Mouse (Mus musculus) stomach, embryonic 14.5 days (tissue): ENCODE data around the gene Immt. TPM values are rescaled to one million over a fixed set of nuclear protein-coding genes. Genes with fewer than 3 reads are reported as not detected.
"Not testable (repeated sequence)": the region's sequence is repeated elsewhere in the genome, so short reads cannot be mapped to it uniquely, and the experiment has no call there.

Experiments used
- ATAC-seq: fragments of 200-750 bp; cut with Nextera tagmentation; 2 replicates; pipeline ENCODE4 v1.8.0; 2017; ENCODE audit warnings: low read depth, moderate TSS enrichment; ENCODE audit not compliant: insufficient number of reproducible peaks, insufficient read depth, low FRiP score
- H3K27ac ChIP-seq: fragments of 300-500 bp; sonication (generic); 2 replicates; pipeline ENCODE4 v1.5.1; 2014; ENCODE audit warnings: mild to moderate bottlenecking, low read length, moderate library complexity, mixed read lengths
- H3K27me3 ChIP-seq: fragments of 300-500 bp; sonication (generic); 2 replicates; pipeline ENCODE4 v1.6.1; 2014; ENCODE audit warnings: low read length, control low read depth, mixed read lengths; ENCODE audit not compliant: control insufficient read depth, insufficient read depth
- H3K36me3 ChIP-seq: fragments of 300-500 bp; sonication (generic); 2 replicates; pipeline ENCODE4 v1.6.1; 2014; ENCODE audit warnings: mild to moderate bottlenecking, control low read depth, low read length, moderate library complexity, mixed read lengths; ENCODE audit not compliant: control insufficient read depth, insufficient read depth
- H3K4me1 ChIP-seq: fragments of 300-500 bp; sonication (generic); 2 replicates; pipeline ENCODE4 v1.6.1; 2014; ENCODE audit warnings: low read length, control low read depth, mixed read lengths; ENCODE audit not compliant: control insufficient read depth, insufficient read depth
- H3K4me2 ChIP-seq: fragments of 300-500 bp; sonication (generic); replicated peaks from 2 replicates; pipeline ENCODE4 v1.6.1; 2014; ENCODE audit warnings: low read depth, low read length, control low read depth
- H3K4me3 ChIP-seq: fragments of 300-500 bp; sonication (generic); 2 replicates; pipeline ENCODE4 v1.5.1; 2014; ENCODE audit warnings: low read depth, low read length, control low read depth
- H3K9ac ChIP-seq: fragments of 300-500 bp; sonication (generic); replicated peaks from 2 replicates; pipeline ENCODE4 v1.6.1; 2014; ENCODE audit warnings: low read depth, mild to moderate bottlenecking, control low read depth, low read length, moderate library complexity, mixed read lengths
- H3K9me3 ChIP-seq: fragments of 300-500 bp; sonication (generic); 2 replicates; pipeline ENCODE4 v1.6.1; 2016; ENCODE audit warnings: low read depth, low read length, control low read depth; ENCODE audit not compliant: control insufficient read depth
- WGBS: fragments of 180-500 bp; shearing (Covaris S2); extraction: QIAGEN DNeasy Blood & Tissue Kit; methylation state at CpG from one replicate; pipeline ENCODE4 v1.1.7; 2014; 5-methylcytosine and 5-hydroxymethylcytosine counted together
- polyA plus RNA-seq: library from polyadenylated mRNA; unstranded; fragments of >200 nt; fragmentation: Nextera tagmentation; extraction: Ambion mirVana; gene quantifications from 2 replicates; pipeline ENCODE4 v1.2.1, GENCODE M21; 2014

The Immt gene
- polyA plus RNA-seq, 1 experiment from 2014 or later = 185 TPM

GRCm38 (mm10) chr6:71826869-71827268, 4.3 kb upstream of the Immt start, which contains the start of gene Mrpl35:
Mrpl35 (minus strand) TSS chr6:71826969.
- Histone ChIP-seq H3K27ac (no peak within 1 kb of the TSS), H3K27me3 (no peaks in the 10 kb centered on the region), H3K9ac (no peak within 1 kb of the TSS), H3K4me2 (no peak within 1 kb of the TSS), H3K36me3 (no peaks in the 10 kb centered on the region), H3K4me3 (no peak within 1 kb of the TSS), H3K4me1 (0 out of 2 replicates have a peak, but pooled peaks cover 6% of the 10 kb centered on the region), H3K9me3 (no peaks in the 10 kb centered on the region)
- WGBS = 30% methylated on average over 1 of the region's 1 CpGs
- no peak for ATAC-seq

GRCm38 (mm10) chr6:71829768-71830167, 1.4 kb upstream of the Immt start:
- H3K9ac ChIP-seq = no peak overlapping the region
- ATAC-seq = no peak
- no peaks in the 10 kb centered on the region for H3K9me3 ChIP-seq
- no peaks in the 10 kb centered on the region; the same call in 1 of the 2 replicates for H3K36me3 ChIP-seq
- H3K27me3 ChIP-seq = no peaks in the 10 kb centered on the region
- H3K4me1 ChIP-seq = peaks cover 6% of the 10 kb centered on the region
- no peak overlapping the region for H3K4me2 ChIP-seq
- H3K4me3 ChIP-seq = no peak overlapping the region
- H3K27ac ChIP-seq = no peak overlapping the region
- WGBS = 87% methylated on average over 9 of the region's 9 CpGs

- Histone ChIP-seq H3K27ac (peak overlapping the region; percentile 86), H3K4me3 (peak overlapping the region; percentile 88), H3K9me3 (no peaks in the 10 kb centered on the region), H3K27me3 (no peaks in the 10 kb centered on the region), H3K4me2 (peak overlapping the region; percentile 80), H3K4me1 (peaks cover 6% of the 10 kb centered on the region), H3K36me3 (no peaks in the 10 kb centered on the region; the same call in 1 of the 2 replicates), H3K9ac (peak overlapping the region; percentile 64)
- ATAC-seq = peak; percentile 99
- WGBS = under 1% methylated on average over 21 of the region's 21 CpGs
These were observed 440 bp downstream of the Immt start for GRCm38 (mm10) chr6:71831581-71831960.

GRCm38 (mm10) chr6:71836811-71837210, 5.7 kb downstream of the Immt start:
- Histone ChIP-seq H3K27me3 (no peaks in the 10 kb centered on the region), H3K27ac (no peak overlapping the region), H3K36me3 (no peaks in the 10 kb centered on the region; the same call in 1 of the 2 replicates), H3K4me2 (no peak overlapping the region), H3K4me3 (no peak overlapping the region), H3K9me3 (no peaks in the 10 kb centered on the region), H3K9ac (no peak overlapping the region), H3K4me1 (peaks cover 6% of the 10 kb centered on the region)
- 67% methylated on average over 2 of the region's 2 CpGs for WGBS
- ATAC-seq = no peak

- no peak overlapping the region for H3K4me2 ChIP-seq
- H3K27me3 ChIP-seq = no peaks in the 10 kb centered on the region
- no peaks in the 10 kb centered on the region for H3K4me1 ChIP-seq
- no peaks in the 10 kb centered on the region; the same call in 1 of the 2 replicates for H3K36me3 ChIP-seq
- no peak overlapping the region for H3K4me3 ChIP-seq
- H3K9me3 ChIP-seq = no peaks in the 10 kb centered on the region
- no peak for ATAC-seq
- H3K27ac ChIP-seq = no peak overlapping the region
- no peak overlapping the region for H3K9ac ChIP-seq
These were observed 8.7 kb downstream of the Immt start for GRCm38 (mm10) chr6:71839815-71840214.

- no peak overlapping the region for H3K9ac ChIP-seq
- WGBS = 94% methylated on average over 1 of the region's 1 CpGs
- no peak overlapping the region for H3K27ac ChIP-seq
- H3K27me3 ChIP-seq = no peaks in the 10 kb centered on the region
- no peaks in the 10 kb centered on the region for H3K36me3 ChIP-seq
- no peaks in the 10 kb centered on the region for H3K4me1 ChIP-seq
- ATAC-seq = no peak
- H3K4me3 ChIP-seq = no peak overlapping the region
- no peaks in the 10 kb centered on the region for H3K9me3 ChIP-seq
- H3K4me2 ChIP-seq = no peak overlapping the region
These were observed 9.6 kb downstream of the Immt start for GRCm38 (mm10) chr6:71840597-71841290.

- not testable (repeated sequence) for H3K27ac ChIP-seq, H3K27me3 ChIP-seq, H3K4me3 ChIP-seq, H3K4me1 ChIP-seq, ATAC-seq, H3K4me2 ChIP-seq, H3K9ac ChIP-seq, H3K9me3 ChIP-seq
- WGBS = 77% methylated on average over 6 of the region's 6 CpGs
- peaks cover 14% of the 10 kb centered on the region; the same call in 1 of the 2 replicates for H3K36me3 ChIP-seq
These were observed 15.8 kb downstream of the Immt start for GRCm38 (mm10) chr6:71846906-71847305.

GRCm38 (mm10) chr6:71867751-71868150, 36.6 kb downstream of the Immt start:
- Histone ChIP-seq H3K9ac (no peak overlapping the region), H3K9me3 (no peaks in the 10 kb centered on the region), H3K27ac (no peak overlapping the region), H3K27me3 (no peaks in the 10 kb centered on the region), H3K4me2 (no peak overlapping the region), H3K36me3 (peaks cover 64% of the 10 kb centered on the region), H3K4me1 (no peaks in the 10 kb centered on the region), H3K4me3 (no peak overlapping the region)
- ATAC-seq = no peak
- WGBS = 73% methylated on average over 2 of the region's 2 CpGs

GRCm38 (mm10) chr6:71868809-71869208, 37.7 kb downstream of the Immt start:
- 85% methylated on average over 1 of the region's 1 CpGs for WGBS
- H3K27ac ChIP-seq = no peak overlapping the region
- H3K4me2 ChIP-seq = no peak overlapping the region
- no peak overlapping the region for H3K4me3 ChIP-seq
- no peaks in the 10 kb centered on the region for H3K27me3 ChIP-seq
- H3K9me3 ChIP-seq = no peaks in the 10 kb centered on the region
- no peak overlapping the region for H3K9ac ChIP-seq
- H3K4me1 ChIP-seq = no peaks in the 10 kb centered on the region
- peaks cover 64% of the 10 kb centered on the region for H3K36me3 ChIP-seq
- no peak for ATAC-seq
